Mouse (Mus musculus) MEL (cell line): ENCODE data around the gene Bcr. TPM values are rescaled to one million over a fixed set of nuclear protein-coding genes. Genes with fewer than 3 reads are reported as not detected.

Experiments
- DNase-seq: peaks from one replicate; pipeline ENCODE4 v3.0.0; 2011; ENCODE audit warnings: low read depth, low spot score
- H3K27ac ChIP-seq: 2 replicates; pipeline ENCODE4 v1.5.1; 2012; ENCODE audit warnings: low read depth, mild to moderate bottlenecking, control low read depth, low read length, moderate library complexity; ENCODE audit not compliant: control insufficient read depth
- H3K27me3 ChIP-seq, 2 experiments: fragments of 150-350 bp in 1 of 2; sonication (generic) in 1 of 2; 2 replicates each; pipeline ENCODE4 v1.6.1; 2012; ENCODE audit warnings: low read length in 2 of 2, mild to moderate bottlenecking in 2 of 2, improper control_type of control experiment in 1 of 2, moderate library complexity in 1 of 2; ENCODE audit not compliant: insufficient read depth in 2 of 2, control insufficient read depth in 1 of 2
- H3K36me3 ChIP-seq, 2 experiments: 2 replicates each; pipeline ENCODE4 v1.6.1; 2012 to 2014; ENCODE audit warnings: low read length in 2 of 2, improper control_type of control experiment in 1 of 2, inconsistent platforms in 1 of 2, mild to moderate bottlenecking in 1 of 2; ENCODE audit not compliant: insufficient read depth in 2 of 2, control insufficient read depth in 1 of 2
- H3K4me1 ChIP-seq, 2 experiments: fragments of 150-350 bp in 1 of 2; sonication (generic) in 1 of 2; 2 replicates each; pipeline ENCODE4 v1.6.1; 2012; ENCODE audit warnings: low read length in 2 of 2, improper control_type of control experiment in 1 of 2, mild to moderate bottlenecking in 1 of 2; ENCODE audit not compliant: insufficient read depth in 2 of 2, control insufficient read depth in 1 of 2
- H3K4me3 ChIP-seq, 2 experiments: fragments of 150-350 bp in 1 of 2; sonication (generic) in 1 of 2; 2 replicates each; pipeline ENCODE4 v1.5.1; 2012; ENCODE audit warnings: low read depth in 2 of 2, low read length in 2 of 2, mild to moderate bottlenecking in 2 of 2, moderate library complexity in 2 of 2, control low read depth in 1 of 2, improper control_type of control experiment in 1 of 2; ENCODE audit not compliant: control insufficient read depth in 1 of 2, insufficient read depth in 1 of 2
- H3K79me2 ChIP-seq: 2 replicates; pipeline ENCODE4 v1.6.1; 2012; ENCODE audit warnings: mild to moderate bottlenecking, low read length, moderate library complexity; ENCODE audit not compliant: control insufficient read depth, poor library complexity, insufficient read depth
- H3K9ac ChIP-seq: 2 replicates; pipeline ENCODE4 v1.6.1; 2012; ENCODE audit warnings: low read depth, mild to moderate bottlenecking, control low read depth, low read length, moderate library complexity; ENCODE audit not compliant: control insufficient read depth, poor library complexity, severe bottlenecking
- H3K9me3 ChIP-seq: fragments of 150-350 bp; sonication (generic); replicated peaks from 2 replicates; pipeline ENCODE4 v1.6.1; 2012; ENCODE audit warnings: mild to moderate bottlenecking, low read length, improper control_type of control experiment, moderate library complexity; ENCODE audit not compliant: insufficient read depth
- CHD1 ChIP-seq: IDR thresholded peaks from 2 replicates; pipeline ENCODE4 v1.6.1; 2012; ENCODE audit warnings: low read depth, mild to moderate bottlenecking, inconsistent platforms, low read length, improper control_type of control experiment
- CHD2 ChIP-seq: IDR thresholded peaks from 2 replicates; pipeline ENCODE4 v1.6.1; 2011; ENCODE audit warnings: low read length, improper control_type of control experiment
- E2F4 ChIP-seq: IDR thresholded peaks from 2 replicates; pipeline ENCODE4 v1.6.1; 2011; ENCODE audit warnings: low read depth, low read length, improper control_type of control experiment, borderline replicate concordance
- EP300 ChIP-seq, 2 experiments: IDR thresholded peaks; 2 replicates each; pipeline ENCODE4 v1.6.1; 2011; ENCODE audit warnings: improper control_type of control experiment in 2 of 2, low read length in 2 of 2, low read depth in 1 of 2, mild to moderate bottlenecking in 1 of 2
- ETS1 ChIP-seq: IDR thresholded peaks from 2 replicates; pipeline ENCODE4 v1.6.1; 2012; ENCODE audit warnings: low read depth, mild to moderate bottlenecking, inconsistent platforms, low read length, improper control_type of control experiment, moderate library complexity
- GATA1 ChIP-seq: IDR thresholded peaks from 2 replicates; pipeline ENCODE4 v1.6.1; 2011; ENCODE audit warnings: low read depth, low read length, improper control_type of control experiment
- HCFC1 ChIP-seq: IDR thresholded peaks from 2 replicates; pipeline ENCODE4 v1.6.1; 2012; ENCODE audit warnings: low read depth, mild to moderate bottlenecking, inconsistent platforms, low read length, improper control_type of control experiment, moderate library complexity
- JUND ChIP-seq: IDR thresholded peaks from 2 replicates; pipeline ENCODE4 v1.6.1; 2011; ENCODE audit warnings: low read depth, mild to moderate bottlenecking, improper control_type of control experiment, low read length
- MYC ChIP-seq: IDR thresholded peaks from 2 replicates; pipeline ENCODE4 v1.6.1; 2011; ENCODE audit warnings: low read depth, mild to moderate bottlenecking, low read length, improper control_type of control experiment, moderate library complexity
- NELFE ChIP-seq: IDR thresholded peaks from 2 replicates; pipeline ENCODE4 v1.6.1; 2011; ENCODE audit warnings: low read depth, low read length, improper control_type of control experiment
- NRF1 ChIP-seq: IDR thresholded peaks from 2 replicates; pipeline ENCODE4 v1.6.1; 2014; ENCODE audit warnings: low read depth, mild to moderate bottlenecking, inconsistent platforms, low read length, improper control_type of control experiment, moderate library complexity; ENCODE audit not compliant: poor library complexity, insufficient read depth, severe bottlenecking
- POLR2AphosphoS2 ChIP-seq: IDR thresholded peaks from 2 replicates; pipeline ENCODE4 v1.6.1; 2011; ENCODE audit warnings: low read length, improper control_type of control experiment
- POLR2AphosphoS5 ChIP-seq: IDR thresholded peaks from 2 replicates; pipeline ENCODE4 v1.6.1; 2012; ENCODE audit warnings: low read depth, borderline replicate concordance, mild to moderate bottlenecking, inconsistent platforms, low read length, moderate library complexity, mixed read lengths
- RAD21 ChIP-seq: IDR thresholded peaks from 2 replicates; pipeline ENCODE4 v1.6.1; 2011; ENCODE audit warnings: mild to moderate bottlenecking, low read depth, low read length, improper control_type of control experiment
- RCOR1 ChIP-seq: IDR thresholded peaks from 2 replicates; pipeline ENCODE4 v1.6.1; 2012; ENCODE audit warnings: low read depth, mild to moderate bottlenecking, inconsistent platforms, low read length, improper control_type of control experiment
- SMC3 ChIP-seq: IDR thresholded peaks from 2 replicates; pipeline ENCODE4 v1.6.1; 2011; ENCODE audit warnings: low read depth, low read length, improper control_type of control experiment
- TBP ChIP-seq: IDR thresholded peaks from 2 replicates; pipeline ENCODE4 v1.8.0; 2011; ENCODE audit warnings: low read depth, low read length, improper control_type of control experiment
- UBTF ChIP-seq: IDR thresholded peaks from 2 replicates; pipeline ENCODE4 v1.6.1; 2012; ENCODE audit warnings: low read depth, mild to moderate bottlenecking, inconsistent platforms, low read length, improper control_type of control experiment, moderate library complexity, borderline replicate concordance; ENCODE audit not compliant: insufficient read depth
- USF1 ChIP-seq: IDR thresholded peaks from 2 replicates; pipeline ENCODE4 v1.6.1; 2014; ENCODE audit warnings: low read depth, mild to moderate bottlenecking, inconsistent platforms, low read length, improper control_type of control experiment, moderate library complexity
- ZMIZ1 ChIP-seq: IDR thresholded peaks from 2 replicates; pipeline ENCODE4 v1.6.1; 2012; ENCODE audit warnings: low read depth, mild to moderate bottlenecking, inconsistent platforms, low read length, improper control_type of control experiment, moderate library complexity
- polyA plus RNA-seq, 2 experiments: library from polyadenylated mRNA; stranded (reverse) in 1 of 2; unstranded in 1 of 2; fragments of >175 nt in 1 of 2; fragments of >200 nt in 1 of 2; gene quantifications; 2 replicates each; pipeline versions ENCODE4 v1.2.1 to v1.2.4; 2012; ENCODE audit warnings: low replicate concordance in 2 of 2, low read depth in 1 of 2; ENCODE audit not compliant: insufficient read length in 2 of 2, insufficient read depth in 1 of 2, missing spikeins in 1 of 2
- total RNA-seq: library from RNA; depleted of rRNA; stranded (reverse); fragments of 300-350 nt; gene quantifications from 2 replicates; pipeline ENCODE4 v1.2.3, GENCODE M21; 2012

Gene Bcr
- total and polyA plus RNA-seq, 3 experiments, result not detected

- Histone ChIP-seq H3K4me1 (no peaks in the 10 kb centered on the region), H3K36me3 (no peaks in the 10 kb centered on the region), H3K79me2 (no peaks in the 10 kb centered on the region), H3K27ac (no peak overlapping the region), H3K9me3 (no peaks in the 10 kb centered on the region), H3K9ac (no peak overlapping the region), H3K27me3 (no peaks in the 10 kb centered on the region), H3K4me3 (no peak overlapping the region)
- TF ChIP-seq CHD1, result no peak
- no peak for TF ChIP-seq RAD21
- TF ChIP-seq POLR2AphosphoS2, result no peak
- TF ChIP-seq CHD2, result no peak
- no peak for TF ChIP-seq GATA1
- TF ChIP-seq USF1, result no peak
- TF ChIP-seq NELFE, result no peak
- TF ChIP-seq SMC3, result no peak
- TF ChIP-seq TBP, result no peak
- TF ChIP-seq ETS1, result no peak
- TF ChIP-seq UBTF, result no peak
- TF ChIP-seq RCOR1, result no peak
- no peak for TF ChIP-seq MYC
- no peak for TF ChIP-seq E2F4
- DNase-seq, result no peak
These were observed 54.8 kb downstream of the Bcr start for GRCm38 (mm10) chr10:75115240-75115639.

- no peaks in the 10 kb centered on the region for H3K79me2 ChIP-seq
- H3K9ac ChIP-seq, result no peak overlapping the region
- no peaks in the 10 kb centered on the region for H3K4me1 ChIP-seq
- no peaks in the 10 kb centered on the region for H3K9me3 ChIP-seq
- no peaks in the 10 kb centered on the region for H3K36me3 ChIP-seq
- no peaks in the 10 kb centered on the region for H3K27me3 ChIP-seq
- no peak for DNase-seq
- H3K4me3 ChIP-seq, result no peak overlapping the region
- no peak for TF ChIP-seq UBTF
- no peak for TF ChIP-seq HCFC1
- H3K27ac ChIP-seq, result no peak overlapping the region
These were observed 56.6 kb downstream of the Bcr start for GRCm38 (mm10) chr10:75116842-75117457.

- H3K36me3 ChIP-seq, result no peaks in the 10 kb centered on the region
- no peak overlapping the region for H3K27ac ChIP-seq
- TF ChIP-seq ZMIZ1, result no peak
- TF ChIP-seq RAD21, result no peak
- no peak for TF ChIP-seq EP300 (IDR thresholded peaks at IDR 0.05; ENCODE audit: low read depth in 1 of 2, low read length in 2 of 2)
- no peak for TF ChIP-seq ETS1
- no peak for TF ChIP-seq JUND
- TF ChIP-seq GATA1, result no peak
- TF ChIP-seq NRF1, result no peak
- no peak for TF ChIP-seq USF1
- TF ChIP-seq CHD2, result no peak
- TF ChIP-seq NELFE, result no peak
- no peak for TF ChIP-seq POLR2AphosphoS5
- DNase-seq, result no peak
- no peaks in the 10 kb centered on the region for H3K9me3 ChIP-seq
- H3K9ac ChIP-seq, result no peak overlapping the region
- no peaks in the 10 kb centered on the region for H3K27me3 ChIP-seq
- H3K4me1 ChIP-seq, result no peaks in the 10 kb centered on the region
- no peak overlapping the region for H3K4me3 ChIP-seq
- no peaks in the 10 kb centered on the region for H3K79me2 ChIP-seq
These were observed 58.1 kb downstream of the Bcr start for GRCm38 (mm10) chr10:75118444-75118843.
